Mouse (Mus musculus) adrenal gland, postnatal 36 days (tissue): Measurements from ENCODE around the gene Nlrp9c. TPM values are rescaled to one million over a fixed set of nuclear protein-coding genes. Genes with fewer than 3 reads are reported as not detected.
"Not testable (repeated sequence)": the region's sequence is repeated elsewhere in the genome, so short reads cannot be mapped to it uniquely, and the experiment has no call there.

ENCODE experiments used
- DNase-seq, 2 experiments: peaks; one replicate each; pipeline ENCODE4 v3.0.0; 2021; ENCODE audit warnings: mixed read lengths in 1 of 2
- long read RNA-seq, 2 experiments: library from polyadenylated mRNA; stranded (forward); transcript quantifications; one replicate each; pipeline ENCODE4 v2.0.0; 2021; ENCODE audit warnings: borderline sequencing depth in 2 of 2
- total RNA-seq, 2 experiments: library from RNA; stranded (reverse); gene quantifications; 2 replicates each; pipeline ENCODE4 v1.2.3; 2021

Gene Nlrp9c
- not detected for total RNA-seq
- long read RNA-seq, experiment 1, result 0 reads
- long read RNA-seq, experiment 2, result 0 reads

- not testable (repeated sequence) for DNase-seq
These were observed at the start of gene Nlrp9c for GRCm38 (mm10) chr7:26403600-26403999. TSS of gene Nlrp9c (minus strand) at chr7:26403700.

- DNase-seq, result no peak
These were observed 31.3 kb upstream of the Nlrp9c start, which contains the start of gene Nlrp4a for GRCm38 (mm10) chr7:26434813-26435212. TSS of gene Nlrp4a (plus strand) at chr7:26435113.

GRCm38 (mm10) chr7:26391811-26392210 lies 11.7 kb downstream of the Nlrp9c start:
- DNase-seq, result not testable (repeated sequence)

GRCm38 (mm10) chr7:26391137-26391536 lies 12.4 kb downstream of the Nlrp9c start:
- not testable (repeated sequence) for DNase-seq

GRCm38 (mm10) chr7:26386691-26387090 lies 16.8 kb downstream of the Nlrp9c start:
- not testable (repeated sequence) for DNase-seq

- DNase-seq, result no peak
These were observed 22.7 kb downstream of the Nlrp9c start for GRCm38 (mm10) chr7:26380807-26381206.

GRCm38 (mm10) chr7:26373221-26373620 lies 30.3 kb downstream of the Nlrp9c start:
- DNase-seq, result not testable (repeated sequence)

- not testable (repeated sequence) for DNase-seq
These were observed 46.8 kb downstream of the Nlrp9c start for GRCm38 (mm10) chr7:26356719-26357118.

- DNase-seq, result not testable (repeated sequence)
These were observed 51.2 kb downstream of the Nlrp9c start for GRCm38 (mm10) chr7:26352258-26352657.

- not testable (repeated sequence) for DNase-seq
These were observed 53.3 kb downstream of the Nlrp9c start for GRCm38 (mm10) chr7:26350177-26350576.

- DNase-seq, result not testable (repeated sequence)
These were observed 83.1 kb downstream of the Nlrp9c start for GRCm38 (mm10) chr7:26320361-26320760.

GRCm38 (mm10) chr7:26315809-26316208 lies 87.7 kb downstream of the Nlrp9c start:
- not testable (repeated sequence) for DNase-seq

GRCm38 (mm10) chr7:26315194-26315593 lies 88.3 kb downstream of the Nlrp9c start:
- DNase-seq, result not testable (repeated sequence)

GRCm38 (mm10) chr7:26311786-26312185 lies 91.7 kb downstream of the Nlrp9c start:
- DNase-seq, result not testable (repeated sequence)

GRCm38 (mm10) chr7:26306926-26307325 lies 96.6 kb downstream of the Nlrp9c start, which contains the start of gene Cyp2a4:
TSS of gene Cyp2a4 (plus strand) at chr7:26307169.
- not testable (repeated sequence) for DNase-seq

GRCm38 (mm10) chr7:26303429-26304166 lies 99.9 kb downstream of the Nlrp9c start:
- not testable (repeated sequence) for DNase-seq

Other genes with a start within 250 kb of the Nlrp9c start
- not detected for gene Cyp2b9, start 230.3 kb downstream of the Nlrp9c start, total RNA-seq
- not detected for gene Vmn1r184, start 143.4 kb downstream of the Nlrp9c start, total RNA-seq
- gene Cyp2a4, start 96.5 kb downstream of the Nlrp9c start, total RNA-seq, result not detected
- gene Nlrp4a, start 31.4 kb upstream of the Nlrp9c start, total RNA-seq, result not detected
- gene Nlrp9a, start 131.3 kb upstream of the Nlrp9c start, total RNA-seq, result not detected
- not detected for gene Vmn1r185, start 214.8 kb upstream of the Nlrp9c start, total RNA-seq